Comparison of ENCODE assay signal across 29 mouse cellular contexts in the genomic region with DNA sequence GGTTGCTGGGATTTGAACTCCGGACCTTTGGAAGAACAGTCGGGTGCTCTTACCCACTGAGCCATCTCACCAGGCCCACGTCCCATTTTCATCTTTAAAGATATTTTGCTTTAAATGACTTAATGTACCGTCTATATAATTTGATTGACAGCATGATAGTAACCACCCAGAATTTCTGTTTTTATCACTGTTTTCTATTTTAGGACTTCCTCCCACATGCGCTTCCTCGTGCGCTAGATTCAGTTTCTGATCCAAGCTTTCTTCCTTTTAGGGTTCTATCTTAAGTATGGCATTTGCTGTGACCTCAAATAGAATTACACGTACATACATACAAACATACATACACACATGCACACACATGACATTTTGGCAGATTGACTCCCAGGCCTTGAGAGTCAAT. TPM values are rescaled to one million over a fixed set of nuclear protein-coding genes. Genes with fewer than 3 reads are reported as not detected.
DNase-seq lines count a peak whose midpoint lies in the region; ATAC-seq and TF ChIP-seq lines count a peak whose summit lies in the region.
"Had no signal": no experiment of that assay in that cellular context is flagged by ENCODE, and none has a peak within 500 bp of the region (broad histone marks: within the 10 kb centered on the region; RNA-seq: fewer than 3 reads in every experiment).

No protein-coding gene starts in this region.

- H3K9ac ChIP-seq in forebrain, postnatal 0 days, result no peak overlapping the region
- H3K9ac ChIP-seq in neural tube, embryonic 15.5 days (replicated peaks), result no peak overlapping the region
- H3K9ac ChIP-seq: embryonic facial prominence, embryonic 12.5 days; forebrain, embryonic 12.5 days; heart, embryonic 12.5 days; hindbrain, embryonic 13.5 days; liver, embryonic 13.5 days; lung, embryonic 14.5 days; midbrain, embryonic 12.5 days; neural tube, embryonic 13.5 days had no signal

- no peak overlapping the region for H3K4me2 ChIP-seq in forebrain, postnatal 0 days (ENCODE audit: low read depth)
- H3K4me2 ChIP-seq in neural tube, embryonic 15.5 days, result no peak overlapping the region
- H3K4me2 ChIP-seq: embryonic facial prominence, embryonic 12.5 days; forebrain, embryonic 12.5 days; heart, embryonic 12.5 days; hindbrain, embryonic 13.5 days; liver, embryonic 13.5 days; lung, embryonic 14.5 days; midbrain, embryonic 12.5 days; neural tube, embryonic 13.5 days had no signal

- 85% methylated on average over 8 of the region's 8 CpGs for WGBS in forebrain, postnatal 0 days
- 90% methylated on average over 8 of the region's 8 CpGs for WGBS in forebrain, embryonic 10.5 days
- 90% methylated on average over 8 of the region's 8 CpGs for WGBS in neural tube, embryonic 15.5 days

- H3K27me3 ChIP-seq in forebrain, postnatal 0 days (ENCODE audit: insufficient read depth, low read length), result 0 out of 2 replicates have a peak, but pooled peaks cover 3% of the 10 kb centered on the region
- peaks cover 54% of the 10 kb centered on the region for H3K27me3 ChIP-seq in forebrain, embryonic 10.5 days (ENCODE audit: poor library complexity, severe bottlenecking)
- H3K27me3 ChIP-seq in neural tube, embryonic 15.5 days (replicated peaks), result no peaks in the 10 kb centered on the region; the same call in 1 of the 2 replicates
- H3K27me3 ChIP-seq: embryonic facial prominence, embryonic 12.5 days; heart, embryonic 12.5 days; hindbrain, embryonic 13.5 days; midbrain, embryonic 12.5 days had no signal

- H3K4me3 ChIP-seq in forebrain, postnatal 0 days (ENCODE audit: low read depth, low read length), result no peak overlapping the region
- no peak overlapping the region for H3K4me3 ChIP-seq in forebrain, embryonic 10.5 days
- no peak overlapping the region for H3K4me3 ChIP-seq in bone marrow macrophage, adult 2 months (ENCODE audit: insufficient read depth, low read length)
- H3K4me3 ChIP-seq in neural tube, embryonic 15.5 days (replicated peaks), result no peak overlapping the region
- H3K4me3 ChIP-seq: embryonic facial prominence, embryonic 12.5 days; forebrain, embryonic 12.5 days; heart, adult 2 months; heart, embryonic 12.5 days; hindbrain, embryonic 13.5 days; liver, embryonic 13.5 days; megakaryocyte, embryonic 14.5 days; midbrain, embryonic 12.5 days; myocyte; neural tube, embryonic 13.5 days had no signal

- H3K36me3 ChIP-seq in forebrain, postnatal 0 days (ENCODE audit: insufficient read depth), result no peaks in the 10 kb centered on the region
- H3K36me3 ChIP-seq in forebrain, embryonic 10.5 days (replicated peaks), result no peaks in the 10 kb centered on the region
- H3K36me3 ChIP-seq in neural tube, embryonic 15.5 days, result no peaks in the 10 kb centered on the region
- H3K36me3 ChIP-seq: embryonic facial prominence, embryonic 12.5 days; forebrain, embryonic 12.5 days; heart, embryonic 12.5 days; hindbrain, embryonic 13.5 days; liver, embryonic 13.5 days; midbrain, embryonic 12.5 days; neural tube, embryonic 13.5 days had no signal

- ATAC-seq in forebrain, postnatal 0 days, result no peak
- peak; percentile 39 for ATAC-seq in megakaryocyte, adult 5-6 weeks (ENCODE audit: poor library complexity, severe bottlenecking)
- ATAC-seq in neural tube, embryonic 15.5 days (ENCODE audit: low FRiP score), result no peak

- no peak overlapping the region for H3K27ac ChIP-seq in forebrain, postnatal 0 days (ENCODE audit: low read depth, low read length)
- H3K27ac ChIP-seq in forebrain, embryonic 10.5 days, result no peak overlapping the region
- H3K27ac ChIP-seq in bone marrow macrophage, adult 2 months (ENCODE audit: insufficient read depth, low read depth, low read length), result peak overlapping the region; percentile 41; the same call in 1 of the 2 replicates
- H3K27ac ChIP-seq in neural tube, embryonic 15.5 days (replicated peaks), result no peak overlapping the region
- H3K27ac ChIP-seq: embryonic facial prominence, embryonic 12.5 days; forebrain, embryonic 12.5 days; heart, adult 2 months; hindbrain, embryonic 13.5 days; liver, embryonic 13.5 days; midbrain, embryonic 12.5 days; neural tube, embryonic 13.5 days had no signal

- H3K9me3 ChIP-seq in forebrain, postnatal 0 days (ENCODE audit: low read length), result no peaks in the 10 kb centered on the region
- no peaks in the 10 kb centered on the region for H3K9me3 ChIP-seq in forebrain, embryonic 10.5 days
- H3K9me3 ChIP-seq in neural tube, embryonic 15.5 days (replicated peaks), result no peaks in the 10 kb centered on the region
- H3K9me3 ChIP-seq: embryonic facial prominence, embryonic 12.5 days; forebrain, embryonic 12.5 days; heart, embryonic 12.5 days; hindbrain, embryonic 13.5 days; liver, embryonic 13.5 days; megakaryocyte, embryonic 14.5 days; midbrain, embryonic 12.5 days; neural tube, embryonic 13.5 days had no signal

- intact Hi-C loops in gastrocnemius, postnatal 36 days (cut with DNase I), result no loop called here

- no peaks in the 10 kb centered on the region for H3K4me1 ChIP-seq in forebrain, postnatal 0 days (ENCODE audit: insufficient read depth)
- H3K4me1 ChIP-seq in forebrain, embryonic 10.5 days, result peaks cover 22% of the 10 kb centered on the region
- H3K4me1 ChIP-seq in bone marrow macrophage, adult 2 months (ENCODE audit: control insufficient read depth, insufficient read depth, low read length), result peaks cover 24% of the 10 kb centered on the region
- H3K4me1 ChIP-seq in neural tube, embryonic 15.5 days, result peaks cover 13% of the 10 kb centered on the region
- H3K4me1 ChIP-seq: liver, embryonic 13.5 days had no signal

- no peak for TF ChIP-seq CTCF in forebrain, postnatal 0 days (IDR thresholded peaks at IDR 0.05; ENCODE audit: low read depth)
- no peak for TF ChIP-seq CTCF in bone marrow macrophage, adult 2 months (IDR thresholded peaks at IDR 0.05; ENCODE audit: low read depth, low read length)

- DNase-seq in forebrain, postnatal 0 days, result peak; percentile 11
- no peak for DNase-seq in forebrain, embryonic 10.5 days (ENCODE audit: extremely low spot score, low spot score)
- no peak for DNase-seq in frontal cortex, postnatal 14 days (ENCODE audit: low spot score in 2 of 2)
- DNase-seq in gastrocnemius, postnatal 36 days, result no peak
- DNase-seq: adrenal gland, adult 8-10 months; cerebellum, adult 8-10 months; cerebellum, postnatal 36 days; gastrocnemius, postnatal 25 days; heart, adult 2 months; heart, postnatal 4 days; kidney, adult 11 months; kidney, postnatal 36 days; layer of hippocampus, postnatal 36 days; left cerebral cortex, postnatal 4 days; liver, embryonic 13.5 days; lung, embryonic 14.5 days; lung, postnatal 14 days; thymus, postnatal 14 days had no signal

- no peak for TF ChIP-seq POLR2A in bone marrow macrophage, adult 2 months (IDR thresholded peaks at IDR 0.05; ENCODE audit: borderline replicate concordance, low read depth, low read length)

RNA-seq across cellular contexts. Expression of a gene that starts 42.9 kb away (rescaled TPM):
- 37.2 and 43.6 TPM in 2 replicates for total RNA-seq in forebrain, postnatal 0 days (2014; rRNA removed)
- 23.5 and 23.7 TPM in 2 replicates for polyA plus RNA-seq in forebrain, postnatal 0 days (2015; fragmentation: Nextera tagmentation; extraction: Ambion mirVana)
- polyA plus RNA-seq in forebrain, embryonic 10.5 days (2016; fragmentation: Nextera tagmentation; extraction: Ambion mirVana), result 24.7 and 27.8 TPM in 2 replicates
- polyA plus RNA-seq in bone marrow macrophage, adult 2 months (2012; ENCODE audit: insufficient read depth, insufficient read length, missing spikeins), result 13.2 and 14.8 TPM in 2 replicates
- 17.0 and 19.9 TPM in 2 replicates for total RNA-seq in megakaryocyte, adult 5-6 weeks (2015)
- 18.9 and 21.0 TPM in 2 replicates for total RNA-seq in megakaryocyte, adult 5-6 weeks (2017)
- polyA plus RNA-seq in neural tube, embryonic 15.5 days (2015; fragmentation: Nextera tagmentation; extraction: Ambion mirVana), result 17.2 and 17.6 TPM in 2 replicates
- 10 to 100 TPM in 1 of 2 experiments, 1 to 10 TPM in 1; 8.3 to 10.9 TPM for total RNA-seq in gastrocnemius, postnatal 36 days (2021)
